Mouse (Mus musculus) ES-Bruce4 (cell line): ENCODE results near the gene Serbp1.

Experiments used
- CTCF ChIP-seq: IDR thresholded peaks from one replicate; pipeline ENCODE4 v1.8.1; 2011; ENCODE audit warnings: low read depth, low read length
- EP300 ChIP-seq: IDR thresholded peaks from 2 replicates; pipeline ENCODE4 v1.6.1; 2011; ENCODE audit warnings: low read depth, low read length; ENCODE audit not compliant: insufficient read depth
- POLR2A ChIP-seq: IDR thresholded peaks from one replicate; pipeline ENCODE4 v1.8.1; 2011; ENCODE audit warnings: low read length; ENCODE audit not compliant: insufficient read depth

GRCm38 (mm10) chr6:67303210-67303609, 65.2 kb downstream of the Serbp1 start:
- TF ChIP-seq POLR2A: no peak
- TF ChIP-seq CTCF: no peak
- TF ChIP-seq EP300: no peak
